Mouse (Mus musculus): Measurements from ENCODE around the gene ccdc198.

GRCm38 (mm10) chr14:49283784-49284655 is 38.7 kb upstream of the ccdc198 start:
- no peak for TF ChIP-seq GATA1 (IDR thresholded peaks at IDR 0.05; ENCODE audit: low read length)
- TF ChIP-seq TAL1 (IDR thresholded peaks at IDR 0.05; ENCODE audit: low read length): no peak
